ENCODE assay signal across 17 mouse cellular contexts in the genomic region with DNA sequence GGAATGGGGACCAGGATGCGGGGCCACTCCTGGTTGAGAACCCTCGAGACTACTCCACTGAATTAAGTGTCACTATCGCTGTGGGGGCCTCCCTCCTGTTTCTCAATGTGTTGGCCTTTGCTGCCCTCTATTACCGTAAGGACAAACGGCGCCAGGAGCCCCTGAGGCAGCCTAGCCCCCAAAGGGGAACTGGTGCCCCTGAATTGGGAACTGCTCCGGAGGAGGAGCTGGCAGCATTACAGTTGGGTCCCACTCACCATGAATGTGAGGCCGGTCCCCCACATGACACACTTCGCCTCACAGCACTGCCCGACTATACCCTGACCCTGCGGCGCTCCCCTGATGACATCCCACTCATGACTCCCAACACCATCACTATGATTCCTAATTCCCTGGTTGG. TPM values are rescaled to one million over a fixed set of nuclear protein-coding genes. Genes with fewer than 3 reads are reported as not detected.
"Had no signal": no experiment of that assay in that cellular context is flagged by ENCODE, and none has a peak within 500 bp of the region (broad histone marks: within the 10 kb centered on the region; RNA-seq: fewer than 3 reads in every experiment).

No protein-coding gene starts in this region.

- ATAC-seq: midbrain, embryonic 13.5 days; midbrain, embryonic 15.5 days had no signal

- H3K4me3 ChIP-seq: megakaryocyte, embryonic 14.5 days; midbrain, embryonic 13.5 days; midbrain, embryonic 15.5 days; neural tube, embryonic 12.5 days; stomach, embryonic 15.5 days had no signal

- DNase-seq: lung, adult 18-20 months; lung, embryonic 14.5 days; lung, postnatal 10 days; lung, postnatal 4 days; right cerebral cortex, postnatal 14 days; thymus, adult 2 months; thymus, postnatal 25 days; thymus, postnatal 4 days had no signal

- H3K27ac ChIP-seq: midbrain, embryonic 13.5 days; midbrain, embryonic 15.5 days; neural tube, embryonic 12.5 days; stomach, embryonic 15.5 days; stomach, postnatal 0 days had no signal

RNA-seq across cellular contexts. Expression of a gene that starts 20.8 kb away (rescaled TPM):
- total RNA-seq: monocyte, adult 5-6 weeks; neutrophil, adult 5-6 weeks had no signal

RNA-seq across cellular contexts. Expression of a gene that starts 51.0 kb away (rescaled TPM):
- total RNA-seq: midbrain, postnatal 0 days; monocyte, adult 5-6 weeks; neutrophil, adult 5-6 weeks had no signal

RNA-seq across cellular contexts. Expression of a gene that starts 56.0 kb away (rescaled TPM):
- total RNA-seq: midbrain, postnatal 0 days had no signal
